Mouse (Mus musculus) myocyte (in vitro differentiated cells): ENCODE data around the gene Morf4l1. TPM values are rescaled to one million over a fixed set of nuclear protein-coding genes. Genes with fewer than 3 reads are reported as not detected.
A peak's percentile ranks its signal among the peaks of the same experiment; 100 is the strongest.

Experiments
- H3K27me3 ChIP-seq: one replicate; pipeline ENCODE4 v1.6.1; 2011; ENCODE audit not compliant: control insufficient read depth, insufficient read depth, insufficient read length
- H3K36me3 ChIP-seq: one replicate; pipeline ENCODE4 v1.6.1; 2011; ENCODE audit not compliant: control insufficient read depth, insufficient read depth
- H3K4me2 ChIP-seq: one replicate; pipeline ENCODE4 v1.6.1; 2011; ENCODE audit warnings: low read depth, control low read depth
- H3K4me3 ChIP-seq: one replicate; pipeline ENCODE4 v1.5.1; 2011; ENCODE audit warnings: mild to moderate bottlenecking, control low read depth, moderate library complexity
- H3K79me2 ChIP-seq: one replicate; pipeline ENCODE4 v1.6.1; 2011; ENCODE audit not compliant: control insufficient read depth, insufficient read depth
- H3ac ChIP-seq: one replicate; pipeline ENCODE4 v1.6.1; 2011; ENCODE audit not compliant: control insufficient read depth, insufficient read length
- CEBPB ChIP-seq: IDR thresholded peaks from 2 replicates; pipeline ENCODE4 v1.6.1; 2011; ENCODE audit warnings: mild to moderate bottlenecking, moderate library complexity; ENCODE audit not compliant: poor library complexity, insufficient read depth, severe bottlenecking
- E2F4 ChIP-seq: IDR thresholded peaks from one replicate; pipeline ENCODE4 v1.6.1; 2011; ENCODE audit warnings: mild to moderate bottlenecking, control low read depth, moderate library complexity; ENCODE audit not compliant: insufficient read depth
- MAX ChIP-seq: IDR thresholded peaks from one replicate; pipeline ENCODE4 v1.6.1; 2011; ENCODE audit warnings: low read depth, mild to moderate bottlenecking, control low read depth
- MYOD1 ChIP-seq, 3 experiments: IDR thresholded peaks; one replicate each; pipeline ENCODE4 v1.6.1; 2011; ENCODE audit warnings: control low read depth in 2 of 3, low read depth in 2 of 3, mild to moderate bottlenecking in 2 of 3, moderate library complexity in 1 of 3; ENCODE audit not compliant: insufficient read length in 2 of 3, control insufficient read depth in 1 of 3
- MYOG ChIP-seq, 3 experiments: IDR thresholded peaks; one replicate each; pipeline ENCODE4 v1.6.1; 2011; ENCODE audit warnings: control low read depth in 2 of 3, low read depth in 2 of 3, mild to moderate bottlenecking in 2 of 3; ENCODE audit not compliant: insufficient read length in 2 of 3, control insufficient read depth in 1 of 3, insufficient read depth in 1 of 3
- POLR2A ChIP-seq: IDR thresholded peaks from one replicate; pipeline ENCODE4 v1.6.1; 2011; ENCODE audit warnings: low read depth, mild to moderate bottlenecking, control low read depth, moderate library complexity; ENCODE audit not compliant: insufficient read length
- POLR2AphosphoS2 ChIP-seq: IDR thresholded peaks from one replicate; pipeline ENCODE4 v1.6.1; 2011; ENCODE audit warnings: low read depth, control low read depth; ENCODE audit not compliant: insufficient read length
- REST ChIP-seq: IDR thresholded peaks from one replicate; pipeline ENCODE4 v1.6.1; 2011; ENCODE audit warnings: mild to moderate bottlenecking, control low read depth, moderate library complexity; ENCODE audit not compliant: insufficient read depth, insufficient read length
- SRF ChIP-seq: IDR thresholded peaks from one replicate; pipeline ENCODE4 v1.6.1; 2011; ENCODE audit warnings: low read depth; ENCODE audit not compliant: control insufficient read depth, insufficient read length
- TCF12 ChIP-seq: IDR thresholded peaks from one replicate; pipeline ENCODE4 v1.6.1; 2011; ENCODE audit warnings: mild to moderate bottlenecking, control low read depth; ENCODE audit not compliant: poor library complexity, insufficient read depth, severe bottlenecking
- TCF3 ChIP-seq: IDR thresholded peaks from one replicate; pipeline ENCODE4 v1.6.1; 2011; ENCODE audit warnings: low read depth, control low read depth; ENCODE audit not compliant: insufficient read length
- USF1 ChIP-seq: IDR thresholded peaks from one replicate; pipeline ENCODE4 v1.6.1; 2011; ENCODE audit warnings: low read depth, mild to moderate bottlenecking, control low read depth, moderate library complexity
- polyA plus RNA-seq: library from polyadenylated mRNA; unstranded; fragments of >200 nt; fragmentation: generic; extraction: Trizol; gene quantifications from one replicate; pipeline ENCODE4 v1.2.1, GENCODE M21; 2012; ENCODE audit warnings: missing spikeins

Morf4l1 gene
- polyA plus RNA-seq, 1 experiment = 204 TPM

- Histone ChIP-seq H3K27me3 (no peaks in the 10 kb centered on the region), H3K36me3 (peaks cover 44% of the 10 kb centered on the region), H3K4me2 (no peak overlapping the region), H3K4me3 (no peak overlapping the region), H3K79me2 (peaks cover 100% of the 10 kb centered on the region), H3ac (no peak overlapping the region)
- TF ChIP-seq E2F4 (no peak), TCF3 (no peak), MAX (no peak), MYOD1 (IDR thresholded peaks at IDR 0.05; ENCODE audit: control insufficient read depth in 1 of 3, insufficient read length in 2 of 3, low read depth in 2 of 3) (no peak), SRF (no peak), TCF12 (no peak), MYOG (IDR thresholded peaks at IDR 0.05; ENCODE audit: control insufficient read depth in 1 of 3, insufficient read depth in 1 of 3, insufficient read length in 2 of 3, low read depth in 2 of 3) (no peak), CEBPB (no peak), POLR2A (no peak), REST (no peak), USF1 (no peak), POLR2AphosphoS2 (no peak)
Measured at GRCm38 (mm10) chr9:90106915-90107314, 7.7 kb downstream of the Morf4l1 start.

DNA sequence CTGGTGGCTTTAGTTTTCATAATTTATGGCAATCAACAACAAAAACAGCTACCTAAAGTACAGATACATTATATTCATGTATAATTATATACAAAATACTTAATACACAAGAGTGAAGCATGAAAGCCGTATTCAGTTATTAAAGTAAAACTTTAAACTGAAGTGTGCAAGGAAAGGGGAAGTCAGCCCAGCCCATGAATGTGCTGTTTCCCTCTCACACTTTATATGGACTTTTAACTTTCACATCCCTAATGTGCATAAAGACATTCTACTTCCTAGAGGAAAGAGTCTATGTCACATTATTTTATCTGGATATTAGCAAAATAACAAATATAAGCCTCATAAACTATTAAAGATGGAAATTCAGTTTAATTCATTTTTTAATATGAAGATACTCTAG is 9.1 kb downstream of the Morf4l1 start:
- peaks cover 57% of the 10 kb centered on the region for H3K36me3 ChIP-seq
- no peak overlapping the region for H3K4me2 ChIP-seq
- H3K27me3 ChIP-seq = no peaks in the 10 kb centered on the region
- TF ChIP-seq REST (no peak), USF1 (no peak), TCF12 (no peak), TCF3 (no peak), SRF (no peak), MYOD1 (IDR thresholded peaks at IDR 0.05; ENCODE audit: control insufficient read depth in 1 of 3, insufficient read length in 2 of 3, low read depth in 2 of 3) (no peak), MYOG (IDR thresholded peaks at IDR 0.05; ENCODE audit: control insufficient read depth in 1 of 3, insufficient read depth in 1 of 3, insufficient read length in 2 of 3, low read depth in 2 of 3) (no peak), POLR2A (no peak), POLR2AphosphoS2 (no peak), E2F4 (no peak), CEBPB (no peak)
- peaks cover 99% of the 10 kb centered on the region for H3K79me2 ChIP-seq
- H3K4me3 ChIP-seq = no peak overlapping the region
- no peak overlapping the region for H3ac ChIP-seq

DNA sequence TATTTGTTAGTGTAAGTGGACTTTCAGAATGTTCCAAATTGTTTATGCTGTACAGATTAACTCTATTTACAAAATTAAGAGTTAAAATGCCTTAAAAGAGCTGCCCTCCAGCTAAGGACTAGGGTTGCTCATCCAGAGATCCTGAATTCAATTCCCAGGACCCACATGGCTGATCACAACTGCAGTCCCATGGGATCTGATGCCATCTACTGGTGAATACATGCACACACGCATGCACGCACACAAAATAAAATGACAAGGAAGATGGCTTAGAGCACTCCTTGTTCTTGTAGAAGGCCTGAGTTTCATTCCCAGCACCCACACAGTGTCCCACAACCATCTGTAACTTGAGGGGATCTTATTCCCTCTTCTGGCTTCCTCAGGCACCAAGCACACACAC is 13.8 kb downstream of the Morf4l1 start:
- H3K79me2 ChIP-seq = peaks cover 62% of the 10 kb centered on the region
- peaks cover 82% of the 10 kb centered on the region for H3K36me3 ChIP-seq
- no peak overlapping the region for H3K4me2 ChIP-seq
- no peaks in the 10 kb centered on the region for H3K27me3 ChIP-seq
- no peak overlapping the region for H3K4me3 ChIP-seq
- TF ChIP-seq E2F4 (no peak), CEBPB (no peak), MYOG (IDR thresholded peaks at IDR 0.05; ENCODE audit: control insufficient read depth in 1 of 3, insufficient read depth in 1 of 3, insufficient read length in 2 of 3, low read depth in 2 of 3) (no peak), POLR2A (no peak), TCF3 (no peak), POLR2AphosphoS2 (peak; percentile 18)
- no peak overlapping the region for H3ac ChIP-seq

- H3K27me3 ChIP-seq = no peaks in the 10 kb centered on the region
- no peak overlapping the region for H3K4me3 ChIP-seq
- H3K79me2 ChIP-seq = peaks cover 44% of the 10 kb centered on the region
- TF ChIP-seq E2F4 = no peak
- no peak for TF ChIP-seq MYOG (IDR thresholded peaks at IDR 0.05; ENCODE audit: control insufficient read depth in 1 of 3, insufficient read depth in 1 of 3, insufficient read length in 2 of 3, low read depth in 2 of 3)
- no peak for TF ChIP-seq MAX
- no peak for TF ChIP-seq POLR2A
- TF ChIP-seq TCF3 = no peak
- TF ChIP-seq TCF12 = no peak
- TF ChIP-seq REST = no peak
- TF ChIP-seq MYOD1 (IDR thresholded peaks at IDR 0.05; ENCODE audit: control insufficient read depth in 1 of 3, insufficient read length in 2 of 3, low read depth in 2 of 3) = no peak
- TF ChIP-seq CEBPB = no peak
- no peak for TF ChIP-seq SRF
- TF ChIP-seq USF1 = no peak
- TF ChIP-seq POLR2AphosphoS2 = no peak
- H3K4me2 ChIP-seq = no peak overlapping the region
- H3K36me3 ChIP-seq = peaks cover 84% of the 10 kb centered on the region
- H3ac ChIP-seq = no peak overlapping the region
Measured at GRCm38 (mm10) chr9:90098934-90099333, 15.6 kb downstream of the Morf4l1 start.
